Mouse (Mus musculus) limb, embryonic 11.5 days (tissue): ENCODE measurements around the gene Acbd3. TPM values are rescaled to one million over a fixed set of nuclear protein-coding genes. Genes with fewer than 3 reads are reported as not detected.

Experiments
- ATAC-seq: fragments of 200-750 bp; cut with Nextera tagmentation; 2 replicates; pipeline ENCODE4 v1.8.0; 2017; ENCODE audit warnings: low read depth; ENCODE audit not compliant: insufficient number of reproducible peaks, low FRiP score, low TSS enrichment
- DNase-seq: peaks from one replicate; pipeline ENCODE4 v3.0.0-alpha.2; 2015; ENCODE audit warnings: low spot score
- H3K27ac ChIP-seq: fragments of 300-500 bp; sonication (generic); replicated peaks from 2 replicates; pipeline ENCODE4 v1.5.1; 2014; ENCODE audit warnings: low read depth, mild to moderate bottlenecking, low read length
- H3K27me3 ChIP-seq: fragments of 300-500 bp; sonication (generic); 2 replicates; pipeline ENCODE4 v1.6.1; 2014; ENCODE audit warnings: mild to moderate bottlenecking, low read length, mixed read lengths; ENCODE audit not compliant: control insufficient read depth, insufficient read depth
- H3K36me3 ChIP-seq: fragments of 300-500 bp; sonication (generic); 2 replicates; pipeline ENCODE4 v1.6.1; 2014; ENCODE audit warnings: mild to moderate bottlenecking, low read length, moderate library complexity, mixed read lengths; ENCODE audit not compliant: control insufficient read depth, insufficient read depth
- H3K4me1 ChIP-seq: fragments of 300-500 bp; sonication (generic); 2 replicates; pipeline ENCODE4 v1.6.1; 2014; ENCODE audit warnings: low read length, mixed read lengths; ENCODE audit not compliant: control insufficient read depth, insufficient read depth
- H3K4me2 ChIP-seq: fragments of 300-500 bp; sonication (generic); 2 replicates; pipeline ENCODE4 v1.6.1; 2014; ENCODE audit warnings: low read depth, mild to moderate bottlenecking, moderate library complexity; ENCODE audit not compliant: severe bottlenecking
- H3K4me3 ChIP-seq: fragments of 300-500 bp; sonication (generic); 2 replicates; pipeline ENCODE4 v1.5.1; 2014; ENCODE audit warnings: low read depth, low read length
- H3K9ac ChIP-seq: fragments of 300-500 bp; sonication (generic); 2 replicates; pipeline ENCODE4 v1.6.1; 2014; ENCODE audit warnings: mild to moderate bottlenecking, low read length
- H3K9me3 ChIP-seq: fragments of 300-500 bp; sonication (generic); 2 replicates; pipeline ENCODE4 v1.6.1; 2016; ENCODE audit warnings: low read length; ENCODE audit not compliant: control insufficient read depth
- WGBS: fragments of 180-500 bp; shearing (Covaris S2); extraction: QIAGEN DNeasy Blood & Tissue Kit; methylation state at CpG from one replicate; pipeline ENCODE4 v1.1.7; 2014; 5-methylcytosine and 5-hydroxymethylcytosine counted together
- polyA plus RNA-seq: library from polyadenylated mRNA; unstranded; fragments of >200 nt; fragmentation: Nextera tagmentation; extraction: Ambion mirVana; gene quantifications from 2 replicates; pipeline ENCODE4 v1.2.1, GENCODE M21; 2014

Acbd3 gene
- polyA plus RNA-seq, 1 experiment from 2014 or later, result 22.5 TPM

DNA sequence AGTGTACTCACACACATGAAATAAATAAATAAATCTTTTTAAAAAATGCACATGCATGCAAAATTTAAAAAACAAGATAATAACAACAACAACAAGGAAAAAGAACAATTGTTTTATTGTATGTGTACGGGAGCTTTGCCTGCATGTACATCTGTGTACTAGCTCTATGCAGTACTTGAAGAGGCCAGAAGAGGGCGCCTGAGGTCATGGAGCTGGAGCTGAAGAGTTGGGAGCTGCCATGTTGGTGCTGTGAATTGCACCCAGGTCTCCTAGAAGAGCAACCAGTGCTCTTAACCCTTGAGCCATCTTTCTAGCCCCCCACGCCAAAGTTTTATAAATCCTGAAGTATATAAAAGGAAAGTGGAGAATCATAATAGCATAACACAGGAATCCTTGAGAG is 48.8 kb downstream of the Acbd3 start:
- DNase-seq (peak; percentile 73), ATAC-seq (no peak)
- Histone ChIP-seq H3K27me3 (no peaks in the 10 kb centered on the region), H3K27ac (no peak overlapping the region), H3K4me2 (no peak overlapping the region), H3K9me3 (no peaks in the 10 kb centered on the region), H3K4me3 (no peak overlapping the region), H3K36me3 (no peaks in the 10 kb centered on the region), H3K9ac (no peak overlapping the region), H3K4me1 (peaks cover 3% of the 10 kb centered on the region; the same call in 1 of the 2 replicates)
- WGBS, result 66% methylated on average over 3 of the region's 3 CpGs

DNA sequence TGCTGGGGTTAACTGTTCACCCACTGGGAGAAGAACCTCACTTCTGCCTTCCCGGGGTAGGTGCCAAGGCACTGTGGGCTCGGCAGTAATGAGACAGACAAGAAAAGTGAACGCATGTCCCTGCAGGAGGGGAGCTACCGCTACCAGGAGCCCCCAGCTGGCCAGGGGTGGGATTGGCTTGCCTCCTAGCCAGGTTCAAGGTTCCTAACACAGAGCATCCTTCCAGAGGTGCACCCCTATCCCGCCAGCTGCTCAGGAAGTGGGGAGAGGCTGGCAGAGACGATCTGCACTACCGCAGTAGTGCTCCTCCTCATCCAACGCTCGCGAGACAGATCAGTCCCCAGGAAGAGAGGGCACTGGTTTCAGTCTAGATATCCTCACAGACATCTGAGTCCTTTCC is 49.5 kb downstream of the Acbd3 start:
- no peak overlapping the region for H3K27ac ChIP-seq
- no peaks in the 10 kb centered on the region for H3K27me3 ChIP-seq
- no peak overlapping the region for H3K4me3 ChIP-seq
- no peak for ATAC-seq
- H3K4me1 ChIP-seq, result peaks cover 3% of the 10 kb centered on the region; the same call in 1 of the 2 replicates
- no peak overlapping the region for H3K4me2 ChIP-seq
- H3K9ac ChIP-seq, result no peak overlapping the region
- H3K36me3 ChIP-seq, result no peaks in the 10 kb centered on the region
- WGBS, result 86% methylated on average over 10 of the region's 10 CpGs
- H3K9me3 ChIP-seq, result no peaks in the 10 kb centered on the region
- no peak for DNase-seq

DNA sequence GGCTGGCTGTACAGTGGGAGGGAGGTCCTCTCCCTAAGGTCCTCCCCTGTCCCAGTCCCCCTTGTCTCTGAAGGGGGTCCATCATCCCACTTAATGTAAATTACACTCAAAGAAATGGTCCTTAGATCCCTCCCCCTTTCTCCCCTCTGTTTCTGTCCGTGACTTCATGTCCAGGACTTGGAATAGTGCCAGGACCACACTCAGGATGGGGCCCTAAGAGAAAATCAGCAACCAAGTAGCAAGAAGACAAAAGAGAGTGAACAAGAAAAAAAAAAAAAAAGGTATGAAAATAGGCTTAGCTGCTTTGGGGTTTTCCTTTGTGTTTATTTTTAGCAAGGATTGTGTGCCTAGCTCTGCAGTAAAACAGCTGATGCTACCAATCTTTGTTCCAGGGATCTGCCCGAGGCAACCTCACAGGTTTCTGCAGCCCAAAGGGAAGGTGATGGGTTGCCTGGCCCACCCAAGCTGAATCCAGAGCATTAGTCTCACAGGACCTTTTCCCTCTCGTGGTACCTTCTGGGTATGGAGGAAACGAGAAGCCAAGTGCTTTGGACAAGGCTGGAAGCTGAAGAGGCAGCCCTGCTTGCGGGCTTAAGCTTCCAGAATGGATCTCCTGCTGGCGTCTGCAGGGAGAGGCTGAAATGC is 50.1 kb downstream of the Acbd3 start:
- Histone ChIP-seq H3K36me3 (no peaks in the 10 kb centered on the region), H3K9me3 (no peaks in the 10 kb centered on the region), H3K27me3 (no peaks in the 10 kb centered on the region), H3K27ac (no peak overlapping the region), H3K9ac (no peak overlapping the region), H3K4me2 (no peak overlapping the region), H3K4me1 (peaks cover 3% of the 10 kb centered on the region; the same call in 1 of the 2 replicates), H3K4me3 (no peak overlapping the region)
- ATAC-seq (no peak), DNase-seq (no peak)
- 69% methylated on average over 6 of the region's 6 CpGs for WGBS

DNA sequence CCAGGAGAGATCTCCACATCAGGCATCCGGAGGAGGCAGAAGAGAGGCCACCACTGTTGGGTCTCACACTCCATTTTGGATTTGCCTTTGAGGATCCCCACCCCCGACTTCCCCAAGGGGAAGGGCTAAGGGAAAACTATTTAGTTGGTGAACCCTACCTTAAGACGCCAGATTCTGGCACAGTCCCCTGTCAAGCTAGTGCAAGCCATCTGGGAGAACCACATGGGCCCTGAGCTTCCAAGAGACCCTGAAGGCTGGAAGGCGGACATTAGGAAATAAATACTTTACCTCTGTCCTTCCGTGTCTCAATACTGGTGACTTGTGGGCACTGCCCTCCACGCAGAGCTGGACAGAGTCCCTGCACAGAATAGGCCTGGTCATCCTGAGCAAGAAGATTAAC is 50.7 kb downstream of the Acbd3 start:
- WGBS, result 86% methylated on average over 6 of the region's 6 CpGs
- H3K36me3 ChIP-seq, result no peaks in the 10 kb centered on the region
- H3K4me1 ChIP-seq, result peaks cover 3% of the 10 kb centered on the region; the same call in 1 of the 2 replicates
- ATAC-seq (no peak), DNase-seq (no peak)
- no peak overlapping the region for H3K4me2 ChIP-seq
- H3K27me3 ChIP-seq, result no peaks in the 10 kb centered on the region
- H3K27ac ChIP-seq, result no peak overlapping the region
- no peak overlapping the region for H3K4me3 ChIP-seq
- H3K9me3 ChIP-seq, result no peaks in the 10 kb centered on the region
- no peak overlapping the region for H3K9ac ChIP-seq

DNA sequence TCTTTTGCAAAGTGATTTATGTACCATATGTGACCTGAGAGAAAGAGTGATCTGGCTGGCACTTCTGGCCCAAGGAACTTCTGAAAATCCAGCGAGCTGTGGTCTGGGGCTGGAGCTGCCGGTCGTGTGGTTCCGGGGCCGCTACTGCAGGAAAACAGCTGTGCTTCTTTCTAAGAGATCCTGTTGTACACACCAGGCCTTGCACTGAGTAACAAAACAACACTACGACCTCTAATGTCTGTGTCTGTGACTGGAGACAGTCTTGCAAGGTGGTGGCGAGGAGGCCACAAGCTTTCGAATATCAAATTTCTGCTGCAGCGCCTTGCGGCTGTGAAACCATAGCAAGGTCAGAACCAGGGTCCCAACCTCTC is 51.4 kb downstream of the Acbd3 start:
- H3K9me3 ChIP-seq, result no peaks in the 10 kb centered on the region
- no peak for DNase-seq
- peak overlapping the region; percentile 77 for H3K9ac ChIP-seq
- WGBS, result 2% methylated on average over 10 of the region's 10 CpGs
- no peaks in the 10 kb centered on the region for H3K27me3 ChIP-seq
- ATAC-seq, result peak; percentile 24; the same call in 1 of the 2 replicates
- H3K4me3 ChIP-seq, result peak overlapping the region; percentile 59
- H3K4me1 ChIP-seq, result peaks cover 3% of the 10 kb centered on the region; the same call in 1 of the 2 replicates
- H3K36me3 ChIP-seq, result no peaks in the 10 kb centered on the region
- peak overlapping the region; percentile 95 for H3K27ac ChIP-seq
- H3K4me2 ChIP-seq, result peak overlapping the region; percentile 81

DNA sequence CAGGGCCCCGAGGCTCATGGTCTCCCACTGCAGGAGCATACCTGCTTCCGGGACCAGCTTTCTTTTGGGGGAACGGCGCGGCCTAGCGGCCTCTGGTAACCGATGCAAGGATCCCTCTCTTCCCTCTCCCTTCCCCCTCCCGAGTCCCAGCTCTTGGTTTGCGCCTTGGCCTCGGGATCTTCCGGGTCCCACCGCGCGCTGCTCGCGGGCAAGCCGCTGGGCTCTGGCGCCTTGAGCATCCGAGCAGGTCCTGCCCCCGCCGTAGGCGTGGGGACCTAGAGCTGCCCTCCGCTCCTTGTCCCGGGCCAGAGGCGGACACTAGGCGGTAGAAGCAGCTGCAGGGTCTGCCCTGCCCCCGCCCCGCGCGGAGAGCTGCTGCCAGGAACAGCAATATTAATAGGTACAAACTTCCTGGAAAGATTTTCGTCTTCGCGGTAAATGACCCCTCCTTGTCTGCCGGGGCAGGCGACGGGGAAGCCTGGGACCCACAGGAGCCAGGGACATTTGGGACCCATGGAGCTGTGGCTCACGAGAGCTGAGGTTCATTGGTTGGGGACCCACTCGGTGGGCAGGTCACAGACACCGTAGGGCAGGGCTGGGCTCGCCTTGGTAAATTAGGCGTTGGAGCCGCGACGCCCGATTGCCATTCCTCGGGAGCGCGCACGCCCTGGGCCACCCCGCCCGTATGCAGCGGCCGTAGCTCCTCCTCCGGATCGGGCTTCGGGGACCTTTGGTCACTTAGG is 52.0 kb downstream of the Acbd3 start:
- peak overlapping the region; percentile 77 for H3K9ac ChIP-seq
- H3K9me3 ChIP-seq, result no peaks in the 10 kb centered on the region
- peak overlapping the region; percentile 81 for H3K4me2 ChIP-seq
- no peaks in the 10 kb centered on the region for H3K27me3 ChIP-seq
- peak overlapping the region; percentile 59 for H3K4me3 ChIP-seq
- peak overlapping the region; percentile 95 for H3K27ac ChIP-seq
- peaks cover 3% of the 10 kb centered on the region; the same call in 1 of the 2 replicates for H3K4me1 ChIP-seq
- ATAC-seq, result peak; percentile 88
- no peaks in the 10 kb centered on the region for H3K36me3 ChIP-seq
- under 1% methylated on average over 56 of the region's 56 CpGs for WGBS
- DNase-seq, result peak; percentile 90

DNA sequence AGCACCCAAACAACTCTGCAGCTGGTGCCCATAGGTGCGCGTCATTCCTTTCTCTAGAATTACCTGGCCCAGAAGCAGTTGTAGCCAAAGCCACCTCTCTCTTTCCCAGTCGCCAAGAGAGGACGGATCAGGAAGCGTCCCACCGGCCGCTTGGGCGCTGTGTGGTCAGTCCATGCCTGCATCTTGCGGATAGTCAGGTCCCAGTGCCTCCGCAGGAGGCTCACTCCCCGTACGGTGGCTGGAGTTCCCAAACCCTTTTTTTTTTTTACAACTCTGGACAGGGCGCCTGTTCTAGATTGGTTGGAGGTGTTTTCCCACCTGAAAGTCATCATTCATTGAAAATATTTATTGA is 52.5 kb downstream of the Acbd3 start:
- no peak for DNase-seq
- Histone ChIP-seq H3K4me2 (peak overlapping the region; percentile 81), H3K27ac (peak overlapping the region; percentile 95), H3K36me3 (no peaks in the 10 kb centered on the region), H3K27me3 (no peaks in the 10 kb centered on the region), H3K4me1 (peaks cover 3% of the 10 kb centered on the region; the same call in 1 of the 2 replicates), H3K9me3 (no peaks in the 10 kb centered on the region), H3K9ac (peak overlapping the region; percentile 77), H3K4me3 (peak overlapping the region; percentile 59)
- 1% methylated on average over 13 of the region's 13 CpGs for WGBS
- peak; percentile 31 for ATAC-seq

DNA sequence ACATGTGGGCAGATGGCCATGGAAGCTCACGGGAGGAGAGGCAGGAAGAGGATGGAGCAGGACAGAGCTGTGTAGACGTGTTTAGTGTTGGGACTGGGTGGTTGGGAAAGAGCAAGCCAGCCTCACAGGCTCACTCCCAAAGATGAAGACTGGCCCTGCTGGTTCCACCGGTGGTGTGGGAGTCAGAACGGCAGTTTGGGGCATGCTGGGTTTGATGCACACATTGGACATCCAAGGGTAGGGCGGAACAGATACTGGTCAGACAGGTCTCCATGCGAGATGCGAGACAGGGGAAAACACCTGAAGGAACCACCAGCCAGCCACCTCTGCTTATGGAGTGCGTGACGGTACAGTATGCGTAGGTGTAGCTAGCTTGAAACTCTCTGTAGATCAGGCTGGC is 53.1 kb downstream of the Acbd3 start:
- 82% methylated on average over 10 of the region's 10 CpGs for WGBS
- Histone ChIP-seq H3K4me1 (peaks cover 3% of the 10 kb centered on the region; the same call in 1 of the 2 replicates), H3K4me2 (peak overlapping the region; percentile 81; the same call in 1 of the 2 replicates), H3K27me3 (no peaks in the 10 kb centered on the region), H3K4me3 (no peak overlapping the region), H3K9me3 (no peaks in the 10 kb centered on the region), H3K9ac (no peak overlapping the region), H3K27ac (no peak overlapping the region), H3K36me3 (no peaks in the 10 kb centered on the region)
- no peak for DNase-seq
- ATAC-seq, result no peak
